Mouse (Mus musculus): ENCODE data around the gene Kdm1b. TPM values are rescaled to one million over a fixed set of nuclear protein-coding genes. Genes with fewer than 3 reads are reported as not detected.

Gene Kdm1b
- total RNA-seq, 2 experiments from 2014 or later, result 5.8 to 6.3 TPM

- intact Hi-C loops (cut with DNase I; ENCODE audit: low total_unique reads), result no loop called here
These were observed 10.7 kb downstream of the Kdm1b start for GRCm38 (mm10) chr13:47053971-47054370.

DNA sequence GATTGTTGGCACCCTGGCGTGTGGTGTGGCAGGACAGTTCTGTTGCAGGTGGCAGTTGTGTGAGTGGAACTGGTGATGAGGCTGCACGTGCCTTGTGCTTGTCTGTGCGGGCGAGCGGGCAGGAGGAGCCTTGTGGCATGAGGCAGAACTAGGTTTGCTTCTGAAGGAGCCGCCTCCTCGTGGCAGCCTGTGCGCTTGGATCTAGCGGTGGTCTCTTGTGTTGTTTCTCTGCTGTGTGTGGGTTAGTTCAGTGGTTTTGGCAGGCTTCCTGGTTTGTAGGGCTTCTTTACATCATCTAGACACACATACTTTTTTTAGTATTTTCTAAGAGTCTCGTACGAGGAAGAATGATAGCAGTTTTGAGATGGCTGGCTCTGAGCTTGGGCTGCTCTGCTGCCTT lies 12.8 kb downstream of the Kdm1b start:
- intact Hi-C loops (cut with DNase I; ENCODE audit: low total_unique reads), result no loop called here

More at GRCm38 (mm10) chr13:47053971-47054370, 10.7 kb downstream of the Kdm1b start:
- no peak for DNase-seq

DNA sequence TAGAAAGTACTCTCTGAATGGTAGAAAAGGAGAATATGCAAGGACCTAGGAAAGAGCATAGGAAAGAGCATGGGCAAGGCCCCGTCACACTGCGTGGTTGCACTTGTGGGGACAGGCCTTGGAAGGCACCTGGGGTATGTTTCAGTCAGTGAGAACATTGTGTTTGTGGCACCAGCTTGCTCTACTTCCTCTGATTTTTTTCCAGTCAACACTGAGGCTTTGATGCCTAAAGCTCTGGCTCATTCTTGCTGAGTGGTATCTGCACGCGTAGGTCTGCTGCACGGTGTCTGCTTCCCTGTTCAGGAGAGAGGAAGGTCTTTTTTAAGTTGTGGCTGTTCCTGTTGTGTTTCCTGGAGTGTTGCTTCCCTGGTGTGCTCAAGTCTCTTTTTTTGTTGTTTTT lies 13.5 kb downstream of the Kdm1b start:
- no peak for DNase-seq
- intact Hi-C loops (cut with DNase I; ENCODE audit: low total_unique reads), result no loop called here

More for the DNA sequence above, 12.8 kb downstream of the Kdm1b start:
- DNase-seq, result no peak

GRCm38 (mm10) chr13:47062756-47063155 lies 19.5 kb downstream of the Kdm1b start:
- intact Hi-C loops (cut with DNase I; ENCODE audit: low total_unique reads), result no loop called here
- DNase-seq, result no peak

DNA sequence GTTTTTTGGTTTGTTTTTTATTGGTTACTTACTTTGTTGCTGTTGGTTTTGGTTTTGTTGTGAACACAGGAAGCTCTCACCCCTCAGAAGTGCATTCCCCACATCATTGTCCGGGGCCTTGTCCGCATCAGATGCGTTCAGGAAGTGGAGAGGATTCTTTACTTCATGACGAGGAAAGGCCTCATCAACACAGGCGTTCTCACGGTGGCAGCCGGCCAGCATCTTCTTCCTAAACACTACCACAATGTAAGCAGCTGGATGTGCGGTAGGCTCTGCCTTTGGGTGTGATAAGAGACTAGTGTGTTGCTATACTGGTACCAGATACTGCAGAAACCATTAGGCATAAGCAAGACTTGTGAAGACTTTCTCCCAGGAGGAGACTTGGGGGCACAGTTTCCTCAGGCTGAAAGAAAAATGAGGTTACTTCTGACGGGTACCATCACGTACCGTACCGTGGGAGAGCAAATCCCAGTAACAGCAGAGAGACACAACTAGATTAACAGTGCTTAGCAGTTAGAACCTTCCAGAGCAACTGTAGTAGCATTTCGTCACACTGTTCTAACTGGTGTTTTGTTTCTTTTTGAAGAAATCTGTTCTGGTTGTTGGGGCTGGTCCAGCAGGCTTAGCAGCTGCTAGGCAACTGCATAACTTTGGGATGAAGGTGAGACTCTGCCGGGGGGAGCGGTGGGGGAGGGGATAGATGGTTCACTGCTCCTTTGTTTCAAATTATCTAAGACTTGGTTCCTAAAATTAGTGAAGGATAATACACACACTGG lies 20.9 kb downstream of the Kdm1b start:
- DNase-seq, result no peak
- intact Hi-C loops (cut with DNase I; ENCODE audit: low total_unique reads), result no loop called here

- no peak for DNase-seq
- intact Hi-C loops (cut with DNase I; ENCODE audit: low total_unique reads), result no loop called here
These were observed 23.2 kb downstream of the Kdm1b start for GRCm38 (mm10) chr13:47066516-47066915.

- intact Hi-C loops (cut with DNase I; ENCODE audit: low total_unique reads), result no loop called here
- DNase-seq, result no peak
These were observed 23.7 kb downstream of the Kdm1b start for GRCm38 (mm10) chr13:47067001-47067400.

GRCm38 (mm10) chr13:47070329-47071080 lies 27.2 kb downstream of the Kdm1b start:
- no peak for DNase-seq
- intact Hi-C loops (cut with DNase I; ENCODE audit: low total_unique reads), result no loop called here

- DNase-seq, result no peak
- intact Hi-C loops (cut with DNase I; ENCODE audit: low total_unique reads), result no loop called here
These were observed 28.6 kb downstream of the Kdm1b start for GRCm38 (mm10) chr13:47071871-47072270.

DNA sequence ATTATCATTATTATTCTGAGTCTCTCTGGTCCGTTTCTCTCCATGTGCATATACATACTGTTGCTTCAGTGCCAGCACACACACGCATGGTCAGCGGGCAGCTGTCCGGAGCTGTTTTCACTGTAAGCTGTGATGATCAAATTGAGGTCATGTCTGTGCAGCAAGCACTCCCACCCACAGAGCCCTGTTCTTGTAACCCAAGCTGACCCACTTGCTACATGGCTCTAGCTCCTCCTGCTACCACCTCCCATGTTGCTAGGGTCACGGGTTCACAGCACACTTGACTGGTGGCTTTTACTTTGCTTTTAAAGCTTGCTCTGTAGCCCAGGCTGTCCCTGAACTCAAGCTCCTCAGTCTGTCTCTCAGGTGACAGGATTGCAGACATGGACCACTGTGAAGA lies 29.2 kb downstream of the Kdm1b start:
- intact Hi-C loops (cut with DNase I; ENCODE audit: low total_unique reads), result no loop called here
- DNase-seq, result no peak

DNA sequence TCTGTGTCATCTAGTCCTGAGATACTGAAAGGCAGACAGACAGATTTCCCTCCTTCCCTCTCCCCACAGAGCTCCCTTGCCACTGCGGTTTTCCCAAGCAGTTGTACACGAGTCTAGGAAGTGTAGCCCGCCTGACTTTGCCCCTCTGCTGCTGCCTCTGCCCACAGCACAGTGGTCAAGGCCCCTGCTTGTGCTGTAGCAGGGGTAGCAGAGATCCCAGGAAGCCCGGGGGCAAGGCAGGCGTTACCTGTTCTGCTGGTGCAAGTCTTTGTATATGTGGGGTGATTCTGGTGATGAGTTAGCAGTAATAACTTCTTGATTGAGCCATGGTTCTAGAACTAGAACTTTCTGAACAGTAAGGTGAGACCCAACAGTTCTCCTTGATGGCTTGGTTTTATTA lies 32.9 kb downstream of the Kdm1b start:
- no peak for DNase-seq
- intact Hi-C loops (cut with DNase I; ENCODE audit: low total_unique reads), result no loop called here

DNA sequence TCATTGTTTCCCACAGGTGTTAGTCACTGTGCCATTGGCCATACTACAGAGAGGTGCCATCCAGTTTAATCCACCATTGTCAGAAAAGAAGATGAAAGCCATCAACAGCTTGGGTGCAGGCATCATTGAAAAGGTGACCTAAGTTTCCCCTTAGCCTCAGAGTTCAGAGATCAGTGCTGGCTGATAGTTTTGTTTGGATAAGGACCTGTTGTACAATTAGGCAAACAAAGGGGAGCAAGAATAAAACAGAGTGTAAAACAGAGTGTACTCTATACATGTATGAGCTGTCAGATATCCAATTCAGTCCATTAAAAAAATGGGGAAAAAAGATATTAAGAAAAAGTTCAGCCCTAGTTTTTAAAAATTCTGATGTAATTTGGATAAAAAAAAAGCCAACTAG lies 34.1 kb downstream of the Kdm1b start:
- intact Hi-C loops (cut with DNase I; ENCODE audit: low total_unique reads), result no loop called here
- DNase-seq, result no peak

DNA sequence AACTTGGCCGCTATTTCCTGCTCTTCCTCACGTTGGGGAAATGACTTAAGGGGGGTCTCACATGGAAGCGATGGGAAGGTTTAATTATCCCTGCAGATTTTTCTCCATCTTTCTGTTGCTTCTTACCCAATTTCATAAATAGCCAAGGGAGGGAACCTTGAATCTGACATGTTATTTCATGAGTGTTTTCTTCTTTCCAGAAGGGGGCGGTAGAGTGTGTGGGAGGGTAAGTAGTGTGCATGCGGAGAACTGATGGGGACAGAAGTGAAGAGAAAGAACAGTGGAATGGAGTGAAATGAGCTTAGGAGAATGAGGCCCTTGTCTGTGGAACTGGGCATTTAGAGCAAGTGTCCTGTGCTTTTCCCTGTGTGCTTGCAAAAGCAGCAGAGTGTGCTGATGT lies 35.5 kb downstream of the Kdm1b start:
- DNase-seq, result no peak
- intact Hi-C loops (cut with DNase I; ENCODE audit: low total_unique reads), result no loop called here

DNA sequence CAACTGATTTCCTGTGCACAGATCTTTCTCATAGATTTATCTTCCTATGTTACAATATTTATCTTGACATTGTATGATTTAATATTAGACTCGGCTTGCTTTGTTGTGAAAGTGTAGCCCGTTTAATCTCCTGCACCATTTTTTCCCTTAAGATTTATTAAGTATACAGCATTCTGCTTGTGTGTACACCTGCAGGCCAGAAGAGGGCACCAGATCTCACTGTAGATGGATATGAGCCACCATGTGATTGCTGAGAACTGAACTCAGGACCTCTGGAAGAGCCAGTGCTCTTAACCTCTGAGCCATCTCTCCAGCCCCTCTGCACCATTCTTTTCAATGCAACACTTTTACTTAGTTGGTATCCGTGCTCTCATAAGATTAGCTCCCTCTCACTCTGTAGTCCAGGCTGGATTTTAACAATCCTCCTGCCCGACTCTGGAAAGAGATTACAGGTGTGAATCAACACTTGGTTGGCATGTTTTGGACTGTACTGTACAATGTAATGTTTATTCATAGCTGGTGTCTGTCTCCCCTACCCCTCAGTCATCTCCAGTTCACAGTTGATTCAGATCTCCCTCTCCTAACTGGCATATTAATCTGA lies 37.7 kb downstream of the Kdm1b start:
- intact Hi-C loops (cut with DNase I; ENCODE audit: low total_unique reads), result no loop called here
- no peak for DNase-seq

DNA sequence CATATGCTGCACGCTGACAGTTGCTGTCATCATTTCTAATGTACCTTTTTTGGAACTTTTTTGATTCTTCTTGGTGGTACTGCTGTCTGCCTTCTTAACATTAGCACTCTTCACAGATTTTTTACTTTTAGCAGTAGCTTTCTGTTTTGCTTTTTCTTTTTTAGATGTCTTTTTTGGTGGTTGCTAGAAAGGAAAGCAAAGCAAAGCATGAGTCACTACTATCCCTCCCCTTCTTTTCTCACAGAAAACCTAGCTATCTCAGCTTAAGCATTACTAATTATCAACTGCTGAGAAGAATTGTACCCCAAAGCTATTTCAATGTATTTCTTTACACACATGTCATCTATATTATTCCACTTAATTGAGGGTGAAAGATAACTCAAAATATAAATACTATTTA lies 45.1 kb downstream of the Kdm1b start:
- intact Hi-C loops (cut with DNase I; ENCODE audit: low total_unique reads), result no loop called here
- no peak for DNase-seq

DNA sequence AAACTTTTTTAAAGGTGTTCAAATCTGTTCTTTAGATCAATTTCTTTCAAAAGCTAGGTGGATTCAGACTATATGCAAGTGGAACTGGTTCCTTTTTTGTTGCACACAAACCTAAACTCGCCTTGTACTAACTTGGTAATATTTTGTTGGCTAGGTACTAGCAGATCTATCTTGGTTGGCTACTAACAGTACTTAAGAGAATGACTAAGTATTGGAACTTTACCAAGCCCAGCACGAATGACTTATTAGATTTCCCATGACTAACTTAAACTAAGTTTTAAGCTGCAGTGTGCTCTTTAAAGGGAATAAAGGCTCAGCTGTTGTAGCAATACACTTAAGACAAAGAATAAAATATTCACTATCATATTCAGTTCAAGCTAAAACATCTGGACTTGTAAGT lies 46.0 kb downstream of the Kdm1b start:
- no peak for DNase-seq

GRCm38 (mm10) chr13:47093791-47094190 lies 50.5 kb downstream of the Kdm1b start:
- intact Hi-C loops (cut with DNase I; ENCODE audit: low total_unique reads), result no loop called here
- DNase-seq, result no peak

More for the DNA sequence above, 46.0 kb downstream of the Kdm1b start:
- intact Hi-C loops (cut with DNase I; ENCODE audit: low total_unique reads), result no loop called here

DNA sequence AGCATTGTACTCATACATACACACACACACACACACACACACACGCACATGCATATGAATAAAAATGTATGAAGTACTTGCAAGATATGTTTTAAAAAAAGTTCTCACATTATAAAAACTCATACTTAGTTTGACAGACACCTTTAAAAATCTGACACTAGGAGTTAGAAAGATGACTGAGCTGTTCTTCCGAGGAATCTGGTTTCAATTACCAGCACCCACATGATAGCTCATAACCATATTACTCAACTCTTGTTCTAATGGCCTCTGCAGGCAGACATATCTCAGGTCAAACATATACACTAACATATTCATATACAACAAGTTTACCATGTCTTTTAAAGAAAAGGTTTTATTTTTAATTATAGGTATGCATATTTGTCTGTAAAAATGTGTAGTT lies 53.3 kb downstream of the Kdm1b start:
- intact Hi-C loops (cut with DNase I; ENCODE audit: low total_unique reads), result no loop called here
- DNase-seq, result no peak

GRCm38 (mm10) chr13:47099265-47099664 lies 56.0 kb downstream of the Kdm1b start:
- no peak for DNase-seq
- intact Hi-C loops (cut with DNase I; ENCODE audit: low total_unique reads), result no loop called here

- DNase-seq, result no peak
- intact Hi-C loops (cut with DNase I; ENCODE audit: low total_unique reads), result no loop called here
These were observed 57.3 kb downstream of the Kdm1b start for GRCm38 (mm10) chr13:47100587-47100986.

DNA sequence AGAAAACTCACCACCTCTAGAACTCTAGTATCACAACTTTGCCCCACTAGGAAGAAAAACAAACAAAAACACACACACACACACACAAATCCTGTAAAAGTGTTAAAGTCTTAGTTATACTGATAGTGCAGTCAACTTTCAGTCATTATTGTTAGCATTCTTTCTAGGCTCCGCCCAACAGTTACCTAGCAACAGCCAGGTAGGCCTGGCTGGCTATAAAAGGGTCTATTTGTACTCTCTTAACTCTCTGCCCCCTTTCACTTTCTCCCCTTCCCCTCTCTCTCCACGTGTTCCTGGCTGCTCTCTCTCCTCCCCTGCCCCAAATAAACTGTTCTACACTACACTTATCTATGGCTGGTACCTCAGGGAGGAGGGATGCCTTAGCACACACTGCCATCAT lies 60.8 kb downstream of the Kdm1b start:
- intact Hi-C loops (cut with DNase I; ENCODE audit: low total_unique reads), result no loop called here
- no peak for DNase-seq
